Mouse (Mus musculus): Measurements from ENCODE around the gene Flrt1. TPM values are rescaled to one million over a fixed set of nuclear protein-coding genes. Genes with fewer than 3 reads are reported as not detected.

Flrt1 gene
- polyA plus RNA-seq, 1 experiment from 2014 or later: 5.6 TPM

GRCm38 (mm10) chr19:7136714-7137498 lies 31.4 kb upstream of the Flrt1 start:
- no peak for ATAC-seq (ENCODE audit: low FRiP score)
- no peak overlapping the region for H3K4me3 ChIP-seq (ENCODE audit: low read depth, low read length)
- H3K4me1 ChIP-seq (replicated peaks; ENCODE audit: control insufficient read depth, insufficient read depth, low read length): peaks cover 35% of the 10 kb centered on the region
- no peak overlapping the region for H3K4me2 ChIP-seq (replicated peaks; ENCODE audit: low read depth, low read length)
- H3K27ac ChIP-seq (ENCODE audit: low read depth, low read length): no peak overlapping the region
- WGBS: 35% methylated on average over 14 of the region's 14 CpGs
- no peaks in the 10 kb centered on the region for H3K9me3 ChIP-seq (ENCODE audit: control insufficient read depth, low read length)
- DNase-seq (ENCODE audit: low spot score): no peak
- H3K9ac ChIP-seq (ENCODE audit: low read depth, low read length): no peak overlapping the region
- peaks cover 2% of the 10 kb centered on the region; the same call in 1 of the 2 replicates for H3K27me3 ChIP-seq (ENCODE audit: control insufficient read depth, insufficient read depth, low read length)
- H3K36me3 ChIP-seq (ENCODE audit: control insufficient read depth, insufficient read depth, low read length): no peaks in the 10 kb centered on the region

GRCm38 (mm10) chr19:7136016-7136415 lies 30.5 kb upstream of the Flrt1 start:
- peak; percentile 38 for DNase-seq (ENCODE audit: low spot score)
- no peaks in the 10 kb centered on the region for H3K9me3 ChIP-seq (ENCODE audit: control insufficient read depth, low read length)
- H3K4me2 ChIP-seq (replicated peaks; ENCODE audit: low read depth, low read length): no peak overlapping the region
- 7% methylated on average over 9 of the region's 9 CpGs for WGBS
- no peak for ATAC-seq (ENCODE audit: low FRiP score)
- H3K27me3 ChIP-seq (ENCODE audit: control insufficient read depth, insufficient read depth, low read length): peaks cover 2% of the 10 kb centered on the region; the same call in 1 of the 2 replicates
- peaks cover 33% of the 10 kb centered on the region for H3K4me1 ChIP-seq (replicated peaks; ENCODE audit: control insufficient read depth, insufficient read depth, low read length)
- no peaks in the 10 kb centered on the region for H3K36me3 ChIP-seq (ENCODE audit: control insufficient read depth, insufficient read depth, low read length)
- H3K9ac ChIP-seq (ENCODE audit: low read depth, low read length): no peak overlapping the region
- H3K4me3 ChIP-seq (ENCODE audit: low read depth, low read length): no peak overlapping the region
- H3K27ac ChIP-seq (ENCODE audit: low read depth, low read length): peak overlapping the region; percentile 86; the same call in 1 of the 2 replicates

- Histone ChIP-seq H3K4me1 (replicated peaks; ENCODE audit: control insufficient read depth, insufficient read depth, low read length) (peaks cover 30% of the 10 kb centered on the region), H3K36me3 (ENCODE audit: control insufficient read depth, insufficient read depth, low read length) (no peaks in the 10 kb centered on the region), H3K27ac (ENCODE audit: low read depth, low read length) (peak overlapping the region; percentile 86), H3K9me3 (ENCODE audit: control insufficient read depth, low read length) (no peaks in the 10 kb centered on the region), H3K27me3 (ENCODE audit: control insufficient read depth, insufficient read depth, low read length) (peaks cover 2% of the 10 kb centered on the region; the same call in 1 of the 2 replicates), H3K4me3 (ENCODE audit: low read depth, low read length) (no peak overlapping the region; the same call in 1 of the 2 replicates), H3K9ac (ENCODE audit: low read depth, low read length) (no peak overlapping the region), H3K4me2 (replicated peaks; ENCODE audit: low read depth, low read length) (no peak overlapping the region)
- DNase-seq (ENCODE audit: low spot score): peak; percentile 48
- 2% methylated on average over 9 of the region's 9 CpGs for WGBS
- peak; percentile 59 for ATAC-seq (ENCODE audit: low FRiP score)
These were observed 30.0 kb upstream of the Flrt1 start for GRCm38 (mm10) chr19:7135525-7135924.

- 12% methylated on average over 17 of the region's 17 CpGs for WGBS
- H3K36me3 ChIP-seq (ENCODE audit: control insufficient read depth, insufficient read depth, low read length): no peaks in the 10 kb centered on the region
- DNase-seq (ENCODE audit: low spot score) (peak; percentile 70), ATAC-seq (ENCODE audit: low FRiP score) (peak; percentile 70)
- no peak overlapping the region for H3K4me3 ChIP-seq (ENCODE audit: low read depth, low read length)
- no peaks in the 10 kb centered on the region for H3K9me3 ChIP-seq (ENCODE audit: control insufficient read depth, low read length)
- H3K27ac ChIP-seq (ENCODE audit: low read depth, low read length): peak overlapping the region; percentile 86
- H3K4me1 ChIP-seq (replicated peaks; ENCODE audit: control insufficient read depth, insufficient read depth, low read length): peaks cover 30% of the 10 kb centered on the region
- peak overlapping the region; percentile 6 for H3K4me2 ChIP-seq (replicated peaks; ENCODE audit: low read depth, low read length)
- no peak overlapping the region for H3K9ac ChIP-seq (ENCODE audit: low read depth, low read length)
- peaks cover 2% of the 10 kb centered on the region; the same call in 1 of the 2 replicates for H3K27me3 ChIP-seq (ENCODE audit: control insufficient read depth, insufficient read depth, low read length)
These were observed 29.1 kb upstream of the Flrt1 start for GRCm38 (mm10) chr19:7134631-7135091.

- 85% methylated on average over 9 of the region's 9 CpGs for WGBS
- ATAC-seq (ENCODE audit: low FRiP score) (no peak), DNase-seq (ENCODE audit: low spot score) (no peak)
- H3K4me1 ChIP-seq (replicated peaks; ENCODE audit: control insufficient read depth, insufficient read depth, low read length): peaks cover 30% of the 10 kb centered on the region
- H3K36me3 ChIP-seq (ENCODE audit: control insufficient read depth, insufficient read depth, low read length): no peaks in the 10 kb centered on the region
- H3K27me3 ChIP-seq (ENCODE audit: control insufficient read depth, insufficient read depth, low read length): peaks cover 2% of the 10 kb centered on the region; the same call in 1 of the 2 replicates
- no peak overlapping the region for H3K4me2 ChIP-seq (replicated peaks; ENCODE audit: low read depth, low read length)
- H3K4me3 ChIP-seq (ENCODE audit: low read depth, low read length): no peak overlapping the region
- H3K9ac ChIP-seq (ENCODE audit: low read depth, low read length): no peak overlapping the region
- peak overlapping the region; percentile 60 for H3K27ac ChIP-seq (ENCODE audit: low read depth, low read length)
- H3K9me3 ChIP-seq (ENCODE audit: control insufficient read depth, low read length): no peaks in the 10 kb centered on the region
These were observed 27.9 kb upstream of the Flrt1 start for GRCm38 (mm10) chr19:7133436-7133835.

GRCm38 (mm10) chr19:7130317-7130716 lies 24.8 kb upstream of the Flrt1 start:
- Histone ChIP-seq H3K4me2 (replicated peaks; ENCODE audit: low read depth, low read length) (no peak overlapping the region), H3K27ac (ENCODE audit: low read depth, low read length) (no peak overlapping the region), H3K9me3 (ENCODE audit: control insufficient read depth, low read length) (no peaks in the 10 kb centered on the region), H3K4me1 (replicated peaks; ENCODE audit: control insufficient read depth, insufficient read depth, low read length) (peaks cover 19% of the 10 kb centered on the region), H3K9ac (ENCODE audit: low read depth, low read length) (no peak overlapping the region), H3K4me3 (ENCODE audit: low read depth, low read length) (no peak overlapping the region), H3K36me3 (ENCODE audit: control insufficient read depth, insufficient read depth, low read length) (no peaks in the 10 kb centered on the region), H3K27me3 (ENCODE audit: control insufficient read depth, insufficient read depth, low read length) (no peaks in the 10 kb centered on the region)
- no peak for DNase-seq (ENCODE audit: low spot score)
- no peak for ATAC-seq (ENCODE audit: low FRiP score)
- WGBS: 70% methylated on average over 11 of the region's 11 CpGs

- Histone ChIP-seq H3K27ac (ENCODE audit: low read depth, low read length) (peak overlapping the region; percentile 74), H3K27me3 (ENCODE audit: control insufficient read depth, insufficient read depth, low read length) (no peaks in the 10 kb centered on the region), H3K4me2 (replicated peaks; ENCODE audit: low read depth, low read length) (no peak overlapping the region), H3K9me3 (ENCODE audit: control insufficient read depth, low read length) (no peaks in the 10 kb centered on the region), H3K9ac (ENCODE audit: low read depth, low read length) (no peak overlapping the region), H3K4me1 (replicated peaks; ENCODE audit: control insufficient read depth, insufficient read depth, low read length) (peaks cover 8% of the 10 kb centered on the region), H3K36me3 (ENCODE audit: control insufficient read depth, insufficient read depth, low read length) (no peaks in the 10 kb centered on the region), H3K4me3 (ENCODE audit: low read depth, low read length) (no peak overlapping the region)
- ATAC-seq (ENCODE audit: low FRiP score) (peak; percentile 36; the same call in 1 of the 2 replicates), DNase-seq (ENCODE audit: low spot score) (no peak)
- WGBS: 57% methylated on average over 19 of the region's 19 CpGs
These were observed 23.3 kb upstream of the Flrt1 start for GRCm38 (mm10) chr19:7128551-7129475.

- ATAC-seq (ENCODE audit: low FRiP score): no peak
- no peak for DNase-seq (ENCODE audit: low spot score)
- no peaks in the 10 kb centered on the region for H3K27me3 ChIP-seq (ENCODE audit: control insufficient read depth, insufficient read depth, low read length)
- H3K27ac ChIP-seq (ENCODE audit: low read depth, low read length): no peak overlapping the region
- H3K9ac ChIP-seq (ENCODE audit: low read depth, low read length): no peak overlapping the region
- H3K4me2 ChIP-seq (replicated peaks; ENCODE audit: low read depth, low read length): no peak overlapping the region
- H3K9me3 ChIP-seq (ENCODE audit: control insufficient read depth, low read length): no peaks in the 10 kb centered on the region
- H3K4me3 ChIP-seq (ENCODE audit: low read depth, low read length): no peak overlapping the region
- H3K4me1 ChIP-seq (replicated peaks; ENCODE audit: control insufficient read depth, insufficient read depth, low read length): peaks cover 6% of the 10 kb centered on the region; the same call in 1 of the 2 replicates
- WGBS: 68% methylated on average over 2 of the region's 2 CpGs
- H3K36me3 ChIP-seq (ENCODE audit: control insufficient read depth, insufficient read depth, low read length): no peaks in the 10 kb centered on the region
These were observed 21.4 kb upstream of the Flrt1 start for GRCm38 (mm10) chr19:7126933-7127332.

All from hindbrain, embryonic 11.5 days (tissue).